Mouse (Mus musculus) urinary bladder, postnatal 36 days (tissue): ENCODE data around the gene Cutal.
"Not testable (repeated sequence)": the region's sequence is repeated elsewhere in the genome, so short reads cannot be mapped to it uniquely, and the experiment has no call there.

Source experiments
- DNase-seq, 2 experiments: peaks; one replicate each; pipeline ENCODE4 v3.0.0; 2022; ENCODE audit warnings: low spot score in 2 of 2, mixed read lengths in 1 of 2

Gene Cutal

DNA sequence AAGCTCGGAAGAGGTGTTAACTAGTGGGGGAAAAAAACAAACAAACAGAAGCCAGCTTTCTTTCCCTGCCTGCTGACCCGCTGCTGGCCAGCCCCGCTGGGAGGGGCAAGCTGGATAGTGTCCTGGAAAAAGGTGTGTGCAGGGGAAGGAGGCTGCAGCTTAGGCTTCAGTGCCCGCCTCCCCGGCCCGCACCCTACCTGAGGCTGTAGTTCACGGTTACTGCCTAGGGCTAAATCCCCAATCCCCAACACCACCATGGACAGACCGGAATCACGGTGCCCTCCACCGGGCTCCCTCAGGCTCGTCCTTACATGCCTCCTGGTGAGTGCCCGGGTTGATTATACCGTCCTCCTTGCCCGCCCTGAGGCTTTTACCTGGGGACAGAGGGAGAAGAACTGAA, at the start of gene Cutal:
Cutal (plus strand) TSS at position 126 of the 400 bp plus-strand sequence.
- peak; percentile 23 to 42 for DNase-seq

DNA sequence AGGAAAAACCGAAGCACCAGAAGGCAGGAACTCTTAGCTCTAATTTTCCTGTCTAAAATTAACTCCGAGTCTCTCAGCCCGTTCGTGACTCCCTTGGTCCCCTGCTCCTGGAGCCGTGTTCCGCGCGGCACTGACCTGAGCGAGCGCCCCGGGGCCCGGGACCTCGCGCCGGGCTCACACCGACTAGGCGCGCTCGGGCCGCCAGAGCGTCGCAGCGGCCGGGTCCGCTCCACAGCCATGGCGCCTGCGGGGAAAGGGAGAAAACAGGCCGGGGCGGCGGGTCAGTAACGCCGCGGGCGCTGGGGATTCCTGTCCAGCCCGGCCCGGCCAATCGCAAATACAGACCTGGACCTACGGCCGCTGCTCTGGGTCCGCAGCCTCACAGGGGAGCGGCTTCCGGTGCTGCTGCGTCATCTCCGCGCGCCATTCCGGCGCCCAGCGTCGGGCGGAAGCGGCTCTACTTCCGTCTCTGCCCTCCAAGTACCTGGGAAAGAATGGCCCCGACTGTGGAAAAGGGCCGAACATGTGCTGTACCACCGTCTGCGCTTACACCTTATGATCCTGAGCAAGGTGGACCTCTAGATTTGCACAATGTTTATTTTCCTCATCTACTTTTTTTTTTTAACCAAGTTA, 48.3 kb upstream of the Cutal start, which contains the start of gene Fbxw2:
Fbxw2 (minus strand) TSS at position 485 of the 633 bp plus-strand sequence.
- DNase-seq: peak; percentile 84 to 92

DNA sequence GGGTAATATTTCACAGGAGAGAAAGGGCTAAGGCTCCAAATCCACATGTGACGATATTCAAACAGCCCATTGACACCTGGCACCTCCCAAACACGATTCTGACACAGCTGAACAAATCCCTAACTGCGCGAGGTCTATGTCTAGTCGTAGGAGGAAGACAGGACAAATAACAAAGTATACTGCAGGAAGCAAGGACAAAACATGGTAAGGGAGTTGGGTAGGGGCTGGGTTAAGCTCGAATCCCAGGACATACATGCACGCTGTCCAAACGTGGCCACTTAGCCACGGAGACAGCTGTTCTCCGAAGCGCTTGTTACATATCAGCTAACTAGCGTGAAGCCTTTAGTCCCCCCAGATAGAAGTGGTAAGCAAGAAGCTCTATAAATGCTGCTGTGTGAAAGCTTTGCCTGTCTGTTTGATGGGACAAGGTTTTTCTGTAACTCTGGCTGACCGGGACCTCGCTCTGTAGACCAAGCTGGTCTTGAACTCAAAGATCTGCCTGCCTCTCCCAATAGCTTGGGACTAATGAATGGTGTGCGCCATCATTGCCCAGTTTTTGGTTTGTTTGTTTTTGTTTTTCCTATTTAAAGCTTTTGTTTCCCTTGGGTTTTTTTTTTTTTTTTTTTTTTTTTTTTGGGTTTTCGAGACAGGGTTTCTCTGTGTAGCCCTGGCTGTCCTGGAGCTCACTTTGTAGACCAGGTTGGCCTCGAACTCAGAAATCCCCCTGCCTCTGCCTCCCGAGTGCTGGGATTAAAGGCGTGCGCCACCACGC, 47.5 kb upstream of the Cutal start:
- no peak for DNase-seq

DNA sequence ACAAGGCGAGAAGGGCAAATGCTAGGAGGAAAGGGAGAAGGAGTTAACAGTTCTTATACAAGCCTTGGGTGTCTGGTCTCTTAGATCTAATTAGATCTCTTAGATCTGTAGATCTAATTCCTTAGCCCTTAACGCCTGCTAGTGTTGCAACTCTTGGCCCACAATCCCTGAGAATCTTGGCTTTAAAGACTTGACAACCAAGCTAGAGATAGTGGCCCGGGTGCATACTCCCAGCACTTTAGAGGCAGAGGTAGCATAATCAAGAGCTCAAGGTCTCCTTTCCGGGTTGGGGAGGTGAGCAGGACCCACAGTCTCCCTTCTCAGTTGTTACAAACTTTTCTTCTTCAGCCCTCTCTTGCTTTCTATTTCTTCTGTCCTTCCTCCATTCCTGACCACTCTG, 46.6 kb upstream of the Cutal start:
- DNase-seq: no peak

DNA sequence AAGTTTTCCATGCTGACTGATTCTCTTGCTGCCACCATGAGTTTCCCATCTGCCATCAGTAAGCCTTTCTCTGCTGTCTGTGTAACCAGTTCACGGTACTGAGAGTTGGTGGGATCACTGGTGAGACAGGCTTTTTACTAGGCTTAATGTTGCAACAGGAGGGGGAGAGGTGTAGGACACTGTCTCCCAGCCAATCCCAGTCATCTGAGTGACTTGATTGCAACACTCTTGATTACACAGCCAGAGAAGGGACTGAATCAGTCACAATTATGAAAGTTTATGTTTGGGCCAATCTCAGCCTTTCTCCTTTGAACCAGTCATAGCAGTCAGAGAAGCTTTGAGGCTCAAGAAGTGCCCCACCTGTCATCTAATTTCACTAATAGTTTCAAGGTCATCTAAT, 46.2 kb upstream of the Cutal start:
- peak in 1 of 2 experiments; percentile 28 for DNase-seq

DNA sequence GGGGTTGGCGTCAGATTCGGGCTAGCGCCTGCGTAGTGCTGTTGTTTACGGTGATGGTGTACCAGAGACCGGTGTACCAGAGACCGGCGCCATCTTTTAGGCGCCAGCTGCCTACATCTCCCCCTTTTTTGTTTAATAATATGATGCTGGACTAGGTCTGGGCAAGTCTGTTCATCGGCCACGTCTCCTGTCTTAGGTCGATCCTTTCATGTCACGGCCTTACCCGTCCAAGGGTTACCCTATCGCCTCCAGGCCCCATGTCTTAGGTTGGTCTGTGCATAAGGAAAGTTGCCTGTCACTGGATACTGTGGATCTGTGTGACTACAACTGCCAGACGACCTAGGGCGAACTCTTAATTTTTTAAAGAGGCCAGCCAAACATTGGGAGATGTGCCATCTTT, 44.1 kb upstream of the Cutal start:
- not testable (repeated sequence) for DNase-seq

DNA sequence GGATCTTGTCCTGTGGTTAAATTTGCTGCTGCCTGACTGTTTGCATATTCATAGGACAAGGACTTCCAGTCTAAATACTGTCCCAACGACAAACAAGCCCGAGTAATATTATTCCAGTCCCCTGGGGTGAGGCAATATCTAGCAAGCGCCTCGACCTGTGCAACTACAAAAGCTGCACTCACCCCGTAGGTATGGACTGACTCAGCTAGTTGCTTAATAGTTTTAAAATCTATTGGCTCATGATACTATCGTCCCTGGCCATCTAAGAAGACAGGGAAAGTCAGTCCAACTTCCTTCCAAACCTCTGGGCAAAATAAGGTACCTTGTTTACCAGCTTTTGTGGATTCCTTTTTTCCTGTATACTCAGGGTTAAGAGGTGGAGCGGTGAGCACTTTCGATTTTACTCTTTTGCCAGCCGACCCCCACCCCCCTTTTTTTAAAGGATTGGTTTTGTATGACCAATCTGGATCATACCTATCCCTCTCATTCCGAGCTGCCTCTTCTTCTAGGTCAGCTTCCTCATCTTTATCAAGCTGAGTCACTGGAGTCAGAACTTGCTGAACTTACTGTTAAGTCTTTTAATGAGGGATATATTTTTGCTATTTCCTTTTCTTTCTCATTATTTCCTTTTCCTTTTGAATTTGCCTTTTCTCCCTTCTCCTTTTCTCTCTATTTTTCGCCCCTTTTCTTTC, 41.3 kb upstream of the Cutal start, which contains the start of gene Gm34653:
Gm34653 (plus strand) TSS at position 242 of the 692 bp plus-strand sequence.
- not testable (repeated sequence) for DNase-seq

DNA sequence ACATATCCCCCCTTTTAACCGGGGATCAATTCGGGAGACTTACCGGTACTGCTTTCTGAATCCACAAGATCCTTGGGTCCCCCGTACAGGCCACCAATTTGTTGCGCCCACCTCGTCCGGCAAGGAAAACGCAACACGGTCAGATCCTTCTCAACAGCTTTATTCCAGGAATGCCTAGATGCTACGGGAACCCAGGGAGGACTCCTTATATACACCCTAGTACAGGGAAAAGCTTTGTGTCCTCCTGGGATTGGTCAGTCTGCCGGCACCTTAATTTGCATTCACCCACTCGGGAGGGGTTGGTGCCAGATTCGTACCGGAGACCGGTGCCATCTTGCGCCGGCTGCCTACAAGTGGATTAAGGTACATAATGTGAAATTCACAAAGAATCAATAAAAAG, 40.6 kb upstream of the Cutal start:
- no peak for DNase-seq

DNA sequence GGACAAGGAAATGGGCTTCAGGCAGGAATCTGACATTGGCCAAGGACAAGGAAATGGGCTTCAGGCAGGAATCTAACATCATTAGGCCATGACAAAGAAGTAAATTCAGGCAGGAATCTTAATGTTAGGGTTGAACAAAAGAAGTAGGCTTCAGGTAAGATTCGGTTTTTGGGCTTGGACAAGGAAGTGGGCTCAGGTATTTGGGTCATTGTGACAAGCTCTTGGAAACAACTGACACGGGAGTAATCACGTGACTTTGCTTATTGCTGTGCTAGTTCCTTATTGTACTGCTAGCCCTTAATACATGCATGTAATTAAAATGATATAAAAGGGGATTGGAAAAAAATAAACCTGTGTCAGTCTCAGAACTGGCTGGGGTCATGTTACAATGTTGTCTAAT, 38.5 kb upstream of the Cutal start:
- DNase-seq: no peak

DNA sequence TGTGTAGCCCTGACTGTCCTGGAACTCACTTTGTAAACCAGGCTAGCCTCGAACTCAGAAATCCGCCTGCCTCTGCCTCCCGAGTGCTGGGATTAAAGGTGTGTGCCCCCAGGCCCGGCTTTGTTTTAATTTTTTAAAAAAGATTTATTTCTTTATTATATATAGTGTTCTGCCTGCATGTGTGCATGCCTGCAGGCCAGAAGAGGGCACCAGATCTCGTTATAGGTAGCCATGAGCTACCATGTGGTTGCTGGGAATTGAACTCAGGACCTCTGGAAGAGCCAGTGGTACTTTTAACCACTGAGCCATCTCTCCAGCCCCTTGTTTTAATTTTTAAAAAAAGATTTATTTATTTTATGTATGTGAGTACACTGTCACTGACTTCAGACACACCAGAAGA, 34.1 kb upstream of the Cutal start:
- DNase-seq: not testable (repeated sequence)

DNA sequence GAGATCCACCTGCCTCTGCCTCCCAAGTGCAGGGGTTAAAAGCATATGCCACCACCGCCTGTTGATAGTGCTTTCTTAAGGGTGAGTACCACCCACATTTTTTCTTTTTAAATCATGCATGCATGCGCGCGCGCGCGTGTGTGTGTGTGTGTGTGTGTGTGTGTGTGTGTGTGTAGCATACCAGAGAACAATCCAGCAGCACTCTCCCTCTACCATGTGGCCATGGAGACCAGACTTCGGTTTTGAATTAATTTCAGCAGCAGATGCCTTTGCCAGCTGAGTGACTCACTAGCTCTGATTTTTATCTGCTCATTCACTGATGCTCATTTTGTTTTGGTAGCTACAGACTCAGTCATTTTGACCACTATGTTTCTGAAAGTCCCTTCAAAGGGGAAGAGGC, 32.5 kb upstream of the Cutal start:
- no peak for DNase-seq

DNA sequence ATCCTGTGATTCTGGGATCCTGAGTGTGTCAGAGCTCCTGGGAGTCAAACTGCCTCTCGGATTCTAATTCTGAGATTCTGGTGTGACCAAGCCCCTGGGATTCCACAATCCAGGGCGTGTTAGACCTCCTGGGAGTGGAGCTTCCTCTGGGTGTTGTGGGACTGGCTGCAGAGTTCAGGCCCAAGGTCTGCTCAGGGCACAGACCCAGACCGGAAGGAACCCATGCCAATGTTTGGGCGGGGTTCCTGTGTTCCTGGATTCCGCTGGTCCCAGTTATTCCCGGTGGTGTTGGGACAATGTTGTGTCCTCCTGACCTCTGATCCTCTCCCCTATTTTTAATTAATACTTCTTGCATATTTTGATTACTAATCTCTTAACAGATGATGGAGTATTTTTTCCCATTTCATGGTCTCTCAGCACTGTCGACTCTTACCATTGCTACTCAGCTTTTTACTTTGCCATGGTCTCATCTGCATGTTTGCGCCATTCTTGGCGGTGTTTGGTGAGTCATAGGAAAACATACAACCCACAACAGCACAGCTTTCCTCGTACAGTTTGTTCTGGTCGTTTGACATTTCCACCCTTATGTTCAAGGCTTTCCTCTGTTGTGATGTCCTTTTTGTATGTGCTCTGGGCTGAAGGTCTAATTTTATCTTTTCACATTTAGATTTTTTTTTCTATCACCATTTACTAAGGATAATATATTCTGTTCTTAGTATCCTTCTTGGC, 30.8 kb upstream of the Cutal start:
- peak in 1 of 2 experiments; percentile 72 for DNase-seq

DNA sequence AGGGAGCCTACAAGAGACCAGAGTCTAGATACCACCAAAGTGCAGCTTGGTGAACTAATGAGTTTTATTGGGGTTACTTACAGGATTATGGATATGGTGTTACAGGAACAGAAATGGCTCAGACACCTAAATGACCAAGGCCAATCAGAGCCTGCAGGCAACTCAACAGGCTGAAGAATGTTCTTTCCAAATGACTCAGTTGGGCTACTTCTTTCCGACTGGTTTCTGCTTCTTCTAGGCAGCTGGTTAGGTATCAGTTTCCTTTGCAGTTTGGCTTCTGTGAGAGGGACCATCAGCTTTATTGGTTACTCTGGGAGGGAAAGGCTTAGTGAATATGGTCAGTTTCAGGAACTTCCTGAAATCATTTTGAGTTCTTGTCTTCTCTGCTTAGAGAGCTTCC, 26.5 kb upstream of the Cutal start:
- no peak for DNase-seq

DNA sequence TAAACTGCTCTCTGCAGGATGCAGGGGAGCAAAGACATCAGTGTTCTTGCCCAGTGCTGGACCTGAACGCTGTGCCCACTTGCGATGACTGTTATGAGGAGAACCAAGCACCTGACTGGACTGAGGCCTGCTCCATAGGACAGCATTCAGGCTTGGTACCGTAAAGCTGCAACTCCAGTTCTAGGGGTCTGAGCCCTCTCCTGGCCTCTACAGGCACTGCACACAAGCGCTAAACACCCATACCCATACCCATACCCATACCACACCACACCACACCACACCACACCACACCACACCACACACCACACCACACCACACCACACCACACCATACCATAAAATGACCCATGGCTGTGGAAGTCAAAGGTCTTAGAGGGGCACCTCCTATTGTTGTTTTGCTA, 18.9 kb upstream of the Cutal start:
- no peak for DNase-seq

DNA sequence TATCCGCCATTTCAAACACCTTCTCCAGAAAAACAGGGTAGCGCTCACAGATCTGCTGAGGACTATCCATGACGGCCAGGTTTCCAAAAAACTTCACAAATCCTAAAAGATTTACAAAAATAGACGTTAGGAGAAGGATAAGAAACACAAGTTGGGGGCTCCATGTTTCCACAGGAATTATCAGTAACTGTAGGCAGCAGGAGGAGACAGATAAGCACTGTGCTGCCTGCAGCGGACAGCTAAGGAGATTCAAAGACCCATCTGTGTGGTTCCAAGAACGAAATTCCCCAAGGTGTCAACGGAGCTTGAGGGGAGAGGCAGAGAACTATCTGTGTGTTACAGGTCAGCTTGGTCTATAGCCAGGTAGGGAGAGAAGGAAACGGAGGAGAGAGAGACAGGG, 16.5 kb upstream of the Cutal start:
- no peak for DNase-seq

DNA sequence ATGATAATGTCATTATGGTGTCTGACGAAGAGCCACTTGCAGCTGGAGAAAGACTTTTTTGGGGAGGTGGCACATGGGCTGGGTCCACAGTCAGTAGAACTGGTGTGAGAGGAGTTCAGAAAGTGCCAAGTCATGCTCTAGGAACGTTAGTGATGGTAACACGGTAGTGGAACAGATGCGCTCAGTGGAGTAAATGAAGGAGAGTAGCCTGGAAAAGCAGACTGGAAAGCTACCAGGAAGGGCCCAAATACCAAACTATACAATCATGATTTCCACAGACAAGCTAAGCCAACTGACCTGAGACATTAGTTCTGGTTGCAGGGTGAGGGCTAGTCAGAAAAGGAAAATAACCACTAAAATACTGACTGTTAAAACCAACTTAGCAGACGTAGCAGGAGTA, 4.5 kb upstream of the Cutal start:
- no peak for DNase-seq

DNA sequence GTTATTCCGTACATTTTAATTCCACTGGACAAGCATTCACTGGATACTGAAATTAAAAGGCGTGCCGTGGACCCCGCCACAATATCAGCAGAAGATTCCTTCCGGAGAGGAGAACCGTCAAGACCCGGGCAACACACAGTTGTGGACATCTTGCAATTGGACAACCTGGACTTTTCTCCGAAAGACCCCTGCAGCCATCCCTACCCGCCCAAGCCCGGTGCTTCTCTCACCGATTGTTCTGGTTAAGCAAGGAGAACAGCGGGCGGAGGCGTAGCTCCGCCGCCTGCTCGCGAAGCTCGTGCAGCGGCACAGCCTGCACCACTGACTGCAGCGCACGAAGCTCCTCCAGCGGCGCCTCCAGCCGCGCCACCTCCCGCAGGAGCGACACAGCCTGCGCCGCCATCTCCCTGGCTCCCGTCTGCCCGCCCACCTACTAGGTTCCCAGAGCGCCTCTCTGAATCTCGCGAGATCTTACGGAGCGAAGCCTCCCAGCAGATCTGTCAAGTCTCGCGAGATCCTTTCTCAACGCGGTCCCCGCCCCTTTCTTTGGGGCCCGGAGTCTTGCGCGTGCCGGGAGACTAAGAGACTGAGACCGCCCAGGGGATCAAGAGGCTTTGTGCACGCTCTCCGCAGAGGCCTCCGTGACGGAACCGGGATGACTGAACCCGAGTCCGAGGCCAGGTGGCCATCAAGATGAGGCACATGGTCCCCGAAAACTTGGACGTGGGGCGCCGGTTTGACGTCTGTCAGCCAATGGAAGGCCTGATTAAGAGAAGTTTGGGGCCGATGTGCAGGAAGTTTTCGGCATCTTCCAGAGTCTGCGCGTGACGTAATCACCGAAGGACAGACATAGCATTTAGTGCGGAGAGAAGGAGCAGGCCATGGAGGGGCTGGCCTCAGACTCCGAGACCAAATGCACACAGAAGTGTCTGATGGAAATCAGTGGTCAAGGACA, 3.4 kb upstream of the Cutal start:
- DNase-seq: peak; percentile 88 to 93

DNA sequence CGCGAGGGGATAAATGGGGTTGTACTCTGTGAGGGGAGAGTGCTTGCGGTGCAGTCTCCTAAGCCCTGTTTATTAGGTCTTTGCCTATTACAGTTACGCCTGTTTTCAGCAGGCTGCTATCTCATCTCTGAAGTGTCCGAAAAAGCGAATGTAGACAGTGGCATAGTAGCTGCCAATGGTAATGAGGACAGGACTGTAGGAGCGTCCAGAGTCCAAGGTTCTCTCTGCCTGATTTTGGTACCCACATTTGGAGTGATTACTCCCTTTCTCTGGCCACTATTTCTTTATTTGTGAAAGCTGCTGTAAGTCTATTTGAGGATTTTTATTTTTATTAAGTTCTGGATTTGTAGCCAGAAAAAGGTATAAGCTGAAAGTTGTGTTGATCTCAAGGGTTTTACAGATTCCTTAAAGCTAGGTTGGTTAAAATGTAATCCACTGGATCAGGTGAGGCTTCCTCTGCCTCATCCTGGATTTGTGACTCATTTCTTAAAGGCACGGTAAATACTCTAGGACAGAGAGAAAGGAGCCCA, 685 bp downstream of the Cutal start, which contains the start of gene Psmd5:
Psmd5 (minus strand) TSS at position 153 of the 530 bp plus-strand sequence.
- DNase-seq: no peak

DNA sequence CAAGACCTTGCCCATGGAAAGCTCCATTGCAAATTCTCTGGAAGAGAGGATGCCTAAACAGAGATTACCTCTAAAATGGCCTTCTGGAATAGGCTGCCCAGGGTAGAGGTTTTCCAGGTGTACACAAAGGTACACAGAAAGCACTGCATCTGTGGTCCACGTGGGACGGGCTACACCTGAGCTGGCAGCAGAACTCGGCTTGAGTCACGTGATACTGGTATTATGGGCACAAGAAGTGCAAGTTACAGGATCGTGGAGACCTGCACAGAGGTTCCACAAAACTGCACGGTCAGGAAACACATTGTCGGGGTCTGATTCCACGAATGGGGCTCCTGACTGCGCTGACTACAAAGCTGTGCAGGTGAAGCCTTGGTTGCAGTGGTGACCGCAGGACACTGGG, 5.9 kb downstream of the Cutal start:
- DNase-seq: no peak

DNA sequence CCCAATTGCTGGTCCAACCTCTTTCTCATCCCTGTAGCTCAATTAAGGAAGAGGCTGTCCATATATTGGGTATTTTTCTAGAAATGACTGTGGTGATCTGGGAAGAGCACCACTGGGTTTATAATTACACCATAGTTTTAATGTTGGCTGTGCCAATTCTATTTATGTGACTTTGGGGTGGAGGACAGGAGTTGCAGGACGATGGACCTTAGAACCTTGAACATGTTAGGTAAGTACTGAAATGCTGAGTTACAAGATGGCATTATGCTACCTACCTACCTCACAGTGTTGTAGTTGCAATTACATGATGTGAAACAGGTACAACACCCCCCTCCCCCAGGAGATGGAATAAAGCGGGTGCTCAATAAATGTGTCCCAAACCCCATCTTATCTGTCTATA, 8.6 kb downstream of the Cutal start:
- DNase-seq: no peak
